Mouse (Mus musculus): Measurements from ENCODE around the gene Ei24. TPM values are rescaled to one million over a fixed set of nuclear protein-coding genes. Genes with fewer than 3 reads are reported as not detected.

Gene Ei24
- polyA plus RNA-seq, 1 experiment from 2014 or later, result 64.2 TPM

DNA sequence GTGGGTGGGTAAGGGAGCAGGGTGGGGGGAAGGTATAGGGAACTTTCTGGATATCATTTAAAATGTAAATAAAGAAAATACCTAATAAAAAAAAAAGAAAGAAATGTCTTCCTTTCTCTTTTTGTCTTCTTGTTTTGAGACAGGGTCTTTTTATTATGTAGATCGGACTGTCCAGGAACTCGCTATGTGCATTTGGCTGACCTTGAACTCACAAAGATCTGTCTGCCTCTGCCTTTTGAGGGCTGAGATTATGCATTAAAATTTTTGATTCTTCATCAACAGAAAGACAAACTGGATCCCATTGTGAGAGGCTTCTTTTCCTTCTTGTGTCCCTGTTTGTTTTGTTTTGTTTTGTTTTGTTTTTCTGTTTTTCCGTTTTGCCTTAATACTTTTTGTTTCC lies 5.8 kb upstream of the Ei24 start:
- DNase-seq (ENCODE audit: low spot score) (no peak), ATAC-seq (ENCODE audit: insufficient read depth, low FRiP score, low TSS enrichment) (no peak)
- Histone ChIP-seq H3K4me1 (ENCODE audit: control insufficient read depth, insufficient read depth, low read length) (no peaks in the 10 kb centered on the region), H3K4me2 (ENCODE audit: low read depth) (no peak overlapping the region), H3K9ac (ENCODE audit: low read length) (no peak overlapping the region), H3K27me3 (ENCODE audit: control insufficient read depth, insufficient read depth, low read length) (no peaks in the 10 kb centered on the region), H3K9me3 (ENCODE audit: control insufficient read depth, low read length) (no peaks in the 10 kb centered on the region), H3K27ac (ENCODE audit: low read depth, low read length) (no peak overlapping the region), H3K4me3 (ENCODE audit: low read depth, low read length) (no peak overlapping the region), H3K36me3 (ENCODE audit: control insufficient read depth, insufficient read depth, low read length) (no peaks in the 10 kb centered on the region)
- WGBS, result 86% methylated on average over 3 of the region's 3 CpGs

DNA sequence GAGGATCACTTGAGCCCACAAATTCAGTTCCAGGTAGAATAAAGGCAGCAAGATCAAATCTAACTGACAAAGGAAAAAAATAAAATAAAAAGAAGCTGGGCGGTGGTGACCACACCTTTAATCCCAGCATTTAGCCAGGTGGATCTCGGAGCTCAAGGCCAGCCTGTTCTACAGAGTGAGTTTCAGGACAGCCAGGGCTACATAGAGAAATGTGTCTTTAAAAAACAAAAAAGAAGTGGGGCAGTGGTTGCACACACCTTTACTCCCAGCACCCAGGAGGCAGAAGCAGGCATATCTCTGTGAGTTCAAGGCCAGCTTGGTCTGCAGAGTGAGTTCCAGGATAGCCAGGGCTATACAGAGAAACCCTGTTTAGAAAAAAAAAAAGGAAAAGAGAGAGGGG lies 4.8 kb upstream of the Ei24 start:
- ATAC-seq (ENCODE audit: insufficient read depth, low FRiP score, low TSS enrichment) (no peak), DNase-seq (ENCODE audit: low spot score) (no peak)
- no peaks in the 10 kb centered on the region for H3K27me3 ChIP-seq (ENCODE audit: control insufficient read depth, insufficient read depth, low read length)
- no peaks in the 10 kb centered on the region for H3K4me1 ChIP-seq (ENCODE audit: control insufficient read depth, insufficient read depth, low read length)
- H3K4me2 ChIP-seq (ENCODE audit: low read depth), result no peak overlapping the region
- H3K9ac ChIP-seq (ENCODE audit: low read length), result no peak overlapping the region
- no peaks in the 10 kb centered on the region for H3K9me3 ChIP-seq (ENCODE audit: control insufficient read depth, low read length)
- H3K36me3 ChIP-seq (ENCODE audit: control insufficient read depth, insufficient read depth, low read length), result no peaks in the 10 kb centered on the region
- no peak overlapping the region for H3K4me3 ChIP-seq (ENCODE audit: low read depth, low read length)
- WGBS, result 95% methylated on average over 2 of the region's 2 CpGs
- no peak overlapping the region for H3K27ac ChIP-seq (ENCODE audit: low read depth, low read length)

DNA sequence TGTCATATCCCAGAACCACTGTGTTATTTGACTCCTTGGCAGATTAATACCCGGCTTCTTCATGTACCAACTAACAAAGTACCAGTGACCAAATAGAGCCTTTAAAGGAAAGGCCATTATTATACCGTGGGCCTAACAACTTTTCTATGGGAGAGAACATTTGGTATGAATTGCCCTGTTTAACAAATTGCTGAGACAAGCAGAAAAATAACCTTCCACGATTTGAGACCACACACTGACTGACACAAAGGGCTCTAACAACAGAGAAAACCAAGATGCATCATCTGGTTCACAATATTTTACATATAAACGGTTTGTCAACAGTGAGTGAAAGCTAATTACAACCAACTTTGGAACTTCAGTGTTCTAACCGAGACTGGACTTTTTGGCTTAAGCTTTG lies 969 bp downstream of the Ei24 start:
- ATAC-seq (ENCODE audit: insufficient read depth, low FRiP score, low TSS enrichment), result no peak
- DNase-seq (ENCODE audit: low spot score), result no peak
- 26% methylated on average over 5 of the region's 5 CpGs for WGBS
- Histone ChIP-seq H3K4me1 (ENCODE audit: control insufficient read depth, insufficient read depth, low read length) (peaks cover 8% of the 10 kb centered on the region), H3K27ac (ENCODE audit: low read depth, low read length) (no peak overlapping the region), H3K4me3 (ENCODE audit: low read depth, low read length) (peak overlapping the region; percentile 87), H3K4me2 (ENCODE audit: low read depth) (peak overlapping the region; percentile 91), H3K9ac (ENCODE audit: low read length) (peak overlapping the region; percentile 95), H3K36me3 (ENCODE audit: control insufficient read depth, insufficient read depth, low read length) (no peaks in the 10 kb centered on the region; the same call in 1 of the 2 replicates), H3K27me3 (ENCODE audit: control insufficient read depth, insufficient read depth, low read length) (no peaks in the 10 kb centered on the region), H3K9me3 (ENCODE audit: control insufficient read depth, low read length) (no peaks in the 10 kb centered on the region)

DNA sequence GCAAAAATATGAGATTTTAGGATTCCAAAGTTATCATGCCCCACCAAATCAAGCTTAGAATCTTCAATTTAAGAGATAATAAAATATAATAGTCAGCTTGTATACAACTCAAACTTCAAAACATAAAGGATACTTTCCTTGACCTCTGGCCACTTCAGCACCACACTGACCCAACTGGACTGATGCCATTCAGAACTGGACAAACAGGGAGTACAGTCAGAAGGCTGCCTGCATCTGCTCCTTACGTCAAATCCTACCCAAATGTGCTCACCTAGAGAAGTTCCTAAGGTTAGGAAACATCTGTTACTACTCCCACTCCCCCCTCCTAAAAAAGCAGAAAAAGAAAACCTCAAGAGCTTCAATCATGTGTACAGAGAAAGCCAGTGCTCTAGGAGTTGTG lies 1.6 kb downstream of the Ei24 start:
- Histone ChIP-seq H3K4me1 (ENCODE audit: control insufficient read depth, insufficient read depth, low read length) (peaks cover 8% of the 10 kb centered on the region), H3K4me3 (ENCODE audit: low read depth, low read length) (no peak overlapping the region), H3K4me2 (ENCODE audit: low read depth) (no peak overlapping the region), H3K9ac (ENCODE audit: low read length) (no peak overlapping the region), H3K27me3 (ENCODE audit: control insufficient read depth, insufficient read depth, low read length) (no peaks in the 10 kb centered on the region), H3K9me3 (ENCODE audit: control insufficient read depth, low read length) (no peaks in the 10 kb centered on the region), H3K36me3 (ENCODE audit: control insufficient read depth, insufficient read depth, low read length) (no peaks in the 10 kb centered on the region; the same call in 1 of the 2 replicates), H3K27ac (ENCODE audit: low read depth, low read length) (no peak overlapping the region)
- 76% methylated on average over 1 of the region's 1 CpGs for WGBS
- DNase-seq (ENCODE audit: low spot score) (no peak), ATAC-seq (ENCODE audit: insufficient read depth, low FRiP score, low TSS enrichment) (no peak)

DNA sequence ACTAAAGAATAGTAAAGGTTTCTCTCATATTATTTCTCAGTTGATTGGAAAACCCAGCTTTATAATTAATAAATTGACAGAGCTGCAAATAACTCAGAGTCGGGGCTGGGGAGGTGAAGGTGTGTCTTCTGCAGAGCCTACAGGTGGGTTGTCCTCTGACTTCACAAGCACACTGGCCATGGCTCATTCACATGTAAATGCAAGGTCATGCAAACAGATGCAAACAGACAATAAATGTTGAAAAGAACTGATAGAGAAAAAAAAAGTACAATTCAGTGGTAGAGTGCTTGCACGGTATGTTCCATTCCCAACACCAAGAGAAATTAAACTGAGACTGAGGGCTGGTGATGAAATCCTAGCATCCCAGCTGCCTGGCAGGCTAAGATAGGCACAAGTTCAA lies 2.7 kb downstream of the Ei24 start:
- H3K27me3 ChIP-seq (ENCODE audit: control insufficient read depth, insufficient read depth, low read length), result no peaks in the 10 kb centered on the region
- WGBS, result 85% methylated on average over 2 of the region's 2 CpGs
- ATAC-seq (ENCODE audit: insufficient read depth, low FRiP score, low TSS enrichment) (no peak), DNase-seq (ENCODE audit: low spot score) (no peak)
- peaks cover 2% of the 10 kb centered on the region; the same call in 1 of the 2 replicates for H3K36me3 ChIP-seq (ENCODE audit: control insufficient read depth, insufficient read depth, low read length)
- H3K27ac ChIP-seq (ENCODE audit: low read depth, low read length), result no peak overlapping the region
- H3K9me3 ChIP-seq (ENCODE audit: control insufficient read depth, low read length), result no peaks in the 10 kb centered on the region
- H3K9ac ChIP-seq (ENCODE audit: low read length), result no peak overlapping the region
- peaks cover 8% of the 10 kb centered on the region for H3K4me1 ChIP-seq (ENCODE audit: control insufficient read depth, insufficient read depth, low read length)
- no peak overlapping the region for H3K4me3 ChIP-seq (ENCODE audit: low read depth, low read length)
- H3K4me2 ChIP-seq (ENCODE audit: low read depth), result no peak overlapping the region

DNA sequence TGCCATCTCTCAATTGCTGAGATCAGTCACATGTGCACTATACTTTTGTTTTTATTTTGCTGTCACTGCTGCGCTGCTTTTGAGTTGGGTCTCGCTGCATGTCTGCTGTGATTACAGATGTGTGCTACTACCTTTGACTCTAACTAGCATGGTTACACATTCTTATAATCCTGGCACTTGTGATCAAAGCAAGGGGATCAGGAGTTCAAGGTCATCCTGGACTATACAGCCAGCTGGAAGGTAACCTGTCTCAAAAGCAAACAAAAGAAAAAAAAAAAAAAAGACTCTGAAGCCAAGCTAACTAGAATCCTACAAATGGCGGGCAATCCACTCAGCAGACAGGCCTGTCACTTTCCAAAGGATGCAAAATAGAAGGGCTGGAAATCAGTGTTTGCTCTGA lies 5.0 kb downstream of the Ei24 start:
- DNase-seq (ENCODE audit: low spot score), result no peak
- Histone ChIP-seq H3K9ac (ENCODE audit: low read length) (no peak overlapping the region), H3K4me2 (ENCODE audit: low read depth) (no peak overlapping the region), H3K27ac (ENCODE audit: low read depth, low read length) (no peak overlapping the region), H3K4me1 (ENCODE audit: control insufficient read depth, insufficient read depth, low read length) (peaks cover 8% of the 10 kb centered on the region), H3K27me3 (ENCODE audit: control insufficient read depth, insufficient read depth, low read length) (no peaks in the 10 kb centered on the region), H3K4me3 (ENCODE audit: low read depth, low read length) (no peak overlapping the region), H3K9me3 (ENCODE audit: control insufficient read depth, low read length) (no peaks in the 10 kb centered on the region), H3K36me3 (ENCODE audit: control insufficient read depth, insufficient read depth, low read length) (peaks cover 7% of the 10 kb centered on the region; the same call in 1 of the 2 replicates)
- ATAC-seq (ENCODE audit: insufficient read depth, low FRiP score, low TSS enrichment), result no peak
- WGBS, result 93% methylated on average over 3 of the region's 3 CpGs

DNA sequence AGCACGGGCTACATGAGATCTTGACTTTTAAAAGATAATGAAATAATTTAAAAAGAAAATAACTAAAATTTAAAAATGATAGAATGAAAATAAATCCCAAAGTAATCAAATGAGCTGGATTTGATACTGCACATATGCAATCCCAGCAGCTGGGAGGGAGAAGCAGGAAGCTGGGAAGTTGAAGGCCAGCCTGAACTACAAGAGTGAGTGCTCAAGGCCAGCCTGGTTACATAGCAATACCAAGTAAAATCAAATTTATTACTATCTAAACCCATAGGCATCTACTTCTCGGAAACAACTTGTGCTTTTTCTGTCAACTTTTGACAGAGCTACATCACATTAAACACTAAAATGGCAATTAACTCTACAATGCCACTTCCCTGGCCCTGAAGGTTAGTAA lies 13.3 kb downstream of the Ei24 start:
- 91% methylated on average over 2 of the region's 2 CpGs for WGBS
- H3K4me3 ChIP-seq (ENCODE audit: low read depth, low read length), result no peak overlapping the region
- no peak for ATAC-seq (ENCODE audit: insufficient read depth, low FRiP score, low TSS enrichment)
- H3K4me1 ChIP-seq (ENCODE audit: control insufficient read depth, insufficient read depth, low read length), result no peaks in the 10 kb centered on the region
- no peak overlapping the region for H3K9ac ChIP-seq (ENCODE audit: low read length)
- peaks cover 18% of the 10 kb centered on the region for H3K36me3 ChIP-seq (ENCODE audit: control insufficient read depth, insufficient read depth, low read length)
- H3K9me3 ChIP-seq (ENCODE audit: control insufficient read depth, low read length), result no peaks in the 10 kb centered on the region
- no peak overlapping the region for H3K27ac ChIP-seq (ENCODE audit: low read depth, low read length)
- DNase-seq (ENCODE audit: low spot score), result no peak
- no peaks in the 10 kb centered on the region for H3K27me3 ChIP-seq (ENCODE audit: control insufficient read depth, insufficient read depth, low read length)
- H3K4me2 ChIP-seq (ENCODE audit: low read depth), result no peak overlapping the region

DNA sequence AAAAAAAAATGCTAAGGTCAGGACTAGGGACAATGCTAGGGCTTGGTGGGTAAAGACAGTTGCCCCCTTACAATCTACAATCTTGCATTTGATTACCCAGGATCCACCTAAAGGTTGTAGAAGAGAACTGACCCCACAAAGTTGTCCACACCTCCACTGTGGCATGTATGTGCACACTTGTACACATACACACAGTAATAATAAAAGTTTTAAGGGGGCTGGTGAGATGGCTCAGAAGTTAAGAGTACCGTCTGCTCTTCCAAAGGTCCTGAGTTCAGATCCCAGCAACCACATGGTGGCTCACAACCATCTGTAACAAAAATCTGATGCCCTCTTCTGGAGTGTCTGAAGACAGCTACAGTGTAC lies 28.2 kb downstream of the Ei24 start:
- H3K36me3 ChIP-seq (ENCODE audit: control insufficient read depth, insufficient read depth, low read length), result peaks cover 2% of the 10 kb centered on the region; the same call in 1 of the 2 replicates
- DNase-seq (ENCODE audit: low spot score) (no peak), ATAC-seq (ENCODE audit: insufficient read depth, low FRiP score, low TSS enrichment) (no peak)
- peaks cover 2% of the 10 kb centered on the region; the same call in 1 of the 2 replicates for H3K4me1 ChIP-seq (ENCODE audit: control insufficient read depth, insufficient read depth, low read length)
- H3K4me2 ChIP-seq (ENCODE audit: low read depth), result no peak overlapping the region; the same call in 1 of the 2 replicates
- WGBS, result 93% methylated on average over 1 of the region's 1 CpGs
- peak overlapping the region; percentile 98 for H3K4me3 ChIP-seq (ENCODE audit: low read depth, low read length)
- no peak overlapping the region for H3K9ac ChIP-seq (ENCODE audit: low read length)
- H3K9me3 ChIP-seq (ENCODE audit: control insufficient read depth, low read length), result no peaks in the 10 kb centered on the region
- no peak overlapping the region for H3K27ac ChIP-seq (ENCODE audit: low read depth, low read length)
- H3K27me3 ChIP-seq (ENCODE audit: control insufficient read depth, insufficient read depth, low read length), result no peaks in the 10 kb centered on the region

DNA sequence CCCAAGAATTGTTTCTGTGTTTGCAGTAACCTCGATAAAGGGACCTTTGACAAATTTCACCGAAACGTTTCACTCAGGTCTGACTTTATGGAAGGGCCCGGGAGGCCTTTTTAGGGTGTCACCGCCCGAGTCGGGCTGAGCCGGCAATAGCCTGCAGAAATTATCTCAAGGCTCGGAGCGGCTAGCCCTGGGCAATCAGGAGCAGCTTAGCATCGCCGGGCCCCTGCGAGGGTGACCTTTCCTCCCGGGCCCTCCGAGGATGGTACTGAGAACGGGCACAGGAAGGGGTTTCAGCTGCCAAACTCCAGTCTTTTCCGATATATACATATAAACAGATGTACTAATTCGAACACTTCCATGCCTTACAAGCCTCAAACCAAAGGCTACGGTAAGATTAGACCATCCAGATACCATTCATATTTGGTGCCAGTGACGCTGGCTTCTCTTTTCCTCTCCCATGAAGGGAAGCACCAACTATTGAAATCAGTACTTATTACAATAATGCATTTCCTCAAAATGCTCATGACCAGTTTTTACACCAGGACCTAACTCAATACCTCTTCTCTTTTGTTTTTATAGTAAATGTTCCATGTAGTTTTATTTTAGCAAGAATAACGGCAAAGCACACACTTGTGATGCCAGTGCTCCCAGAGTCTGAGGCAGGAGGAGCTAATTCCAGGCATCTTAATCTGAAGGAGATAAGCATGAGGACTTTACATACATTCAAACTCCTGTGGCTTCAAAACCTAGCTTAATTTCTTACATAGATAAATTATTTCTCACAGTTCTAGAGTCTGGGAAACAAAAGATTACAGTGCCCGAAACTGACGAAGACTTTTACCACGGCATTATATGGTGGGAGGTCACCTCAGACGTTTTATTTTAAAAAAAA lies 28.8 kb downstream of the Ei24 start:
- 14% methylated on average over 25 of the region's 25 CpGs for WGBS
- H3K9ac ChIP-seq (ENCODE audit: low read length), result peak overlapping the region; percentile 69
- ATAC-seq (ENCODE audit: insufficient read depth, low FRiP score, low TSS enrichment) (peak; percentile 8), DNase-seq (ENCODE audit: low spot score) (peak; percentile 46)
- H3K4me1 ChIP-seq (ENCODE audit: control insufficient read depth, insufficient read depth, low read length), result peaks cover 2% of the 10 kb centered on the region; the same call in 1 of the 2 replicates
- H3K4me3 ChIP-seq (ENCODE audit: low read depth, low read length), result peak overlapping the region; percentile 98
- H3K4me2 ChIP-seq (ENCODE audit: low read depth), result peak overlapping the region; percentile 74
- peak overlapping the region; percentile 63; the same call in 1 of the 2 replicates for H3K27ac ChIP-seq (ENCODE audit: low read depth, low read length)
- no peaks in the 10 kb centered on the region for H3K27me3 ChIP-seq (ENCODE audit: control insufficient read depth, insufficient read depth, low read length)
- H3K36me3 ChIP-seq (ENCODE audit: control insufficient read depth, insufficient read depth, low read length), result peaks cover 3% of the 10 kb centered on the region; the same call in 1 of the 2 replicates
- no peaks in the 10 kb centered on the region for H3K9me3 ChIP-seq (ENCODE audit: control insufficient read depth, low read length)
